Mouse (Mus musculus): ENCODE data around the gene H2-DMa. TPM values are rescaled to one million over a fixed set of nuclear protein-coding genes. Genes with fewer than 3 reads are reported as not detected.

Gene H2-DMa
- polyA plus RNA-seq, 1 experiment, result 13.6 TPM

- H3K4me3 ChIP-seq (replicated peaks; ENCODE audit: insufficient read depth, low read depth, low read length), result peak within 1 kb of the TSS; percentile 93
- under 1% methylated on average over 75 of the region's 75 CpGs for WGBS
- no peaks in the 10 kb centered on the region for H3K27me3 ChIP-seq (ENCODE audit: control insufficient read depth, insufficient read depth, low read length)
- peak; percentile 97 to 99 for DNase-seq
- peak within 1 kb of the TSS; percentile 98 for H3K27ac ChIP-seq (ENCODE audit: insufficient read depth, low read length)
- H3K4me1 ChIP-seq (ENCODE audit: control insufficient read depth, insufficient read depth, low read length), result peaks cover 3% of the 10 kb centered on the region
- TF ChIP-seq POLR2A (IDR thresholded peaks at IDR 0.05; ENCODE audit: borderline replicate concordance, insufficient read depth, low read length) (peak; percentile 60), CTCF (IDR thresholded peaks at IDR 0.05; ENCODE audit: borderline replicate concordance, insufficient read depth, low read depth, low read length) (no peak)
These were observed 3.0 kb downstream of the H2-DMa start, which contains the start of gene Brd2 for GRCm38 (mm10) chr17:34122188-34122984. Gene Brd2, minus strand, starts transcription at chr17:34122634.

DNA sequence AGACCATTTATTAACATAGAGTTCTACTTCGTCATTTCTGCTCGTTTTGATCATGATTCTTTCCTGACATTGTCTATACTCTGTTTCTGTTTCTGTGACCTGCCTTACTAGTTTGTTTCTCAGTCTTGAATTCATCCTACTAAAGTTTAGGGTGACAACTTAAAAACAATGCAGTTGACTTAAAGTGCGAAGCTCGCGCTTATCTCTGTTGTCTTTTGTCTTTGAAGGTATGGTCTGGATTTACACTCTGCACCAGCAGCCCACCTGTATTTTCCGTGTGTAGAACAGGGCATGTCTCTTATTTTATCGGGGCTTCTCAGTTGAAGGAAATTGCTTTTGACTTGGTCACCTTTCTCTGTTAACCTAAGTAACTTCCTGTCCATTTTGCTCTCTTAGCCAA lies 3.8 kb downstream of the H2-DMa start:
- Histone ChIP-seq H3K27me3 (ENCODE audit: control insufficient read depth, insufficient read depth, low read length) (no peaks in the 10 kb centered on the region), H3K27ac (ENCODE audit: insufficient read depth, low read length) (no peak overlapping the region; the same call in 1 of the 2 replicates), H3K4me1 (ENCODE audit: control insufficient read depth, insufficient read depth, low read length) (peaks cover 3% of the 10 kb centered on the region), H3K4me3 (replicated peaks; ENCODE audit: insufficient read depth, low read depth, low read length) (peak overlapping the region; percentile 93)
- DNase-seq, result no peak
- WGBS, result 2% methylated on average over 7 of the region's 7 CpGs
- no peak for TF ChIP-seq CTCF (IDR thresholded peaks at IDR 0.05; ENCODE audit: borderline replicate concordance, insufficient read depth, low read depth, low read length)
- no peak for TF ChIP-seq POLR2A (IDR thresholded peaks at IDR 0.05; ENCODE audit: borderline replicate concordance, insufficient read depth, low read length)

DNA sequence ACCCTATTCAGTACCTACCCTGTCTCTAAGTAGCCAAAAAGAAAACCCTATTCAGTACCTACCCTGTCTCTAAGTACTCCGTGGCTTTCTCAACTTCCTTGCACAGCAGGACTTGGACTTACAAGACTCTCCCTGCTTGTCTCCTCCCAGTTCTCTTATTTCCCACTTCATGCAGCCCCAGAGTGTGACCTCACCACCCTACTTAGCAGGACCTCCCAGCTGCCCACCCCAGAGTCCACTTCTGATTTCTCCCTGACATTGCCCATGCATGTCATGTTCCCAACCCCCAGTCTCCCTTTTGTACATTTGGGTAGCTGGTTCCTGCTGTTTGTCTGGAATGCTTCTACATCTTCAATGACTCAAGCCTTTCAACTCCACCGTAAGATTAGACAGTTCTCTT lies 4.2 kb downstream of the H2-DMa start:
- Histone ChIP-seq H3K4me3 (replicated peaks; ENCODE audit: insufficient read depth, low read depth, low read length) (peak overlapping the region; percentile 6), H3K27me3 (ENCODE audit: control insufficient read depth, insufficient read depth, low read length) (no peaks in the 10 kb centered on the region), H3K27ac (ENCODE audit: insufficient read depth, low read length) (no peak overlapping the region), H3K4me1 (ENCODE audit: control insufficient read depth, insufficient read depth, low read length) (peaks cover 4% of the 10 kb centered on the region)
- DNase-seq, result no peak
- TF ChIP-seq CTCF (IDR thresholded peaks at IDR 0.05; ENCODE audit: borderline replicate concordance, insufficient read depth, low read depth, low read length) (no peak), POLR2A (IDR thresholded peaks at IDR 0.05; ENCODE audit: borderline replicate concordance, insufficient read depth, low read length) (no peak)
- 1% methylated on average over 2 of the region's 2 CpGs for WGBS

DNA sequence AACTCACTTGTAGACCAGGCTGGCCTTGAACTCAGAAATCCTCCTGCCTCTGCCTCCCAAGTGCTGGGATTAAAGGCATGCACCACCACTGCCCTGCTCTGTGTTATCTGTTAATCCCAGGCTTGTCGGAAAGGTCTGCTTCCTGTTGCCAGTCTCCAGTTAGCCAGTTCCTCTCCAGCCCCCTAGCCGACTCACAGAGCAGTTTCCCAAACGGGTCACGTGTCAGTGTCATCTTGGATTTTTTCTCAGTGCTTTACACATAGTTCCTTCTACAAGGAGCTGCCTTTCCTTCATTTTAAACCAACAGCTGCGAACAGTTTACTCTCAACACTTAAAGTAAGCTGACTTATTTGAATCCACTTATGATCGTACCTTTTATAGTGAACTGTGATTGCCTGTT lies 5.3 kb downstream of the H2-DMa start:
- 85% methylated on average over 6 of the region's 6 CpGs for WGBS
- DNase-seq, result no peak
- TF ChIP-seq CTCF (IDR thresholded peaks at IDR 0.05; ENCODE audit: borderline replicate concordance, insufficient read depth, low read depth, low read length) (no peak), POLR2A (IDR thresholded peaks at IDR 0.05; ENCODE audit: borderline replicate concordance, insufficient read depth, low read length) (no peak)
- H3K4me3 ChIP-seq (replicated peaks; ENCODE audit: insufficient read depth, low read depth, low read length), result no peak overlapping the region
- H3K27ac ChIP-seq (ENCODE audit: insufficient read depth, low read length), result no peak overlapping the region
- peaks cover 6% of the 10 kb centered on the region for H3K4me1 ChIP-seq (ENCODE audit: control insufficient read depth, insufficient read depth, low read length)
- no peaks in the 10 kb centered on the region for H3K27me3 ChIP-seq (ENCODE audit: control insufficient read depth, insufficient read depth, low read length)

DNA sequence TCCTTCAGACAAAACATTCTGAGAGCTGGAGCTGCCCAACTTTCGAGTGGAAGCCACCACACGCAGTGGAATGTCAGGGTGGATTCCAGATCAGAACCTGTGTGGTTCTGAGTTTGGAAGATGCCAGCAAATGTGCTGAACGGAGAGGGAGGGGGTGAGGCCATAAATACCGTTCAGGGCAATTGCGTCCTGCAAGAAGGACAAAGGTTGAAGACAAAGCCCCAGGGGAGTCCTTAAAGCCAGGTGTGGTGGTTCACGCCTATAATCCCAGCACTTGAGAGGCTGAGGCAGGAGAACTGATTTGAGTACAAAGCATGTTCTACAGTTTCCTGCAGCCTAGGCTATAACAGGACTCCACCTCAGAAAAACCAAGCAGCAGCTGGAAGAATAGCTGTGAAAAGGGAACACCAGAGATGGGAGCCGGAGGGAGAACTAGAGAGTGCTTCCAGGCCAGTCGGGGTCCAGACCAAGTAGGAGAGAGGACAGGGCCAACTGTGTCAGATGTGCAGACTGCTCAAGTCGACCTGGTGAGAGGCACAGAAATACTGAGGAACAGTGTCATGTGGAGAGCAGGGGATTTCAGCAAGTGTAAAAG lies 7.6 kb downstream of the H2-DMa start:
- no peaks in the 10 kb centered on the region for H3K27me3 ChIP-seq (ENCODE audit: control insufficient read depth, insufficient read depth, low read length)
- TF ChIP-seq CTCF (IDR thresholded peaks at IDR 0.05; ENCODE audit: borderline replicate concordance, insufficient read depth, low read depth, low read length), result no peak
- TF ChIP-seq POLR2A (IDR thresholded peaks at IDR 0.05; ENCODE audit: borderline replicate concordance, insufficient read depth, low read length), result no peak
- H3K4me3 ChIP-seq (replicated peaks; ENCODE audit: insufficient read depth, low read depth, low read length), result no peak overlapping the region
- no peak overlapping the region for H3K27ac ChIP-seq (ENCODE audit: insufficient read depth, low read length)
- 57% methylated on average over 9 of the region's 9 CpGs for WGBS
- no peak for DNase-seq
- H3K4me1 ChIP-seq (ENCODE audit: control insufficient read depth, insufficient read depth, low read length), result peaks cover 6% of the 10 kb centered on the region

DNA sequence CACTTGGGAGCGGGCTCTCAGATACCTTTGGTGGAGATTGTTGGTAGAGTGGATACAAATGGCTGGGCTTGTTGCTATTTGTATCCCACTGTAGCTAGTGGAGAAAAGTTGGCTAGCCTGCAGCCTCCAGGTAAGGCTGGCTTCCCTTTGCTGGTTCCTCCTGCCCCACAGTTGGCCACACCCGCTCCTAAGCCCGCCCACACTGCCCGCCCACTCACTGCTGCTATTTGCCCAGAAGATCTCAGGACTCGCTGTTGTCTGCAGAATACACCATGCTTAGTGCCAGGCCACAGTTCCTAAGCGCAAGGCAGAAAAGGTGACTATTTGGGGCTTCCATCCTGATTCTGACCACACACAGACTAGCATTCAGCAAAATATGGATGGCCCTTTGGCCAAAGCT lies 8.1 kb downstream of the H2-DMa start:
- no peak for TF ChIP-seq CTCF (IDR thresholded peaks at IDR 0.05; ENCODE audit: borderline replicate concordance, insufficient read depth, low read depth, low read length)
- TF ChIP-seq POLR2A (IDR thresholded peaks at IDR 0.05; ENCODE audit: borderline replicate concordance, insufficient read depth, low read length), result peak; percentile 67; the same call in 1 of the 2 replicates
- peak; percentile 72 to 81 for DNase-seq
- H3K4me1 ChIP-seq (ENCODE audit: control insufficient read depth, insufficient read depth, low read length), result peaks cover 6% of the 10 kb centered on the region
- peak overlapping the region; percentile 2 for H3K4me3 ChIP-seq (replicated peaks; ENCODE audit: insufficient read depth, low read depth, low read length)
- no peaks in the 10 kb centered on the region for H3K27me3 ChIP-seq (ENCODE audit: control insufficient read depth, insufficient read depth, low read length)
- 9% methylated on average over 6 of the region's 6 CpGs for WGBS
- H3K27ac ChIP-seq (ENCODE audit: insufficient read depth, low read length), result no peak overlapping the region

DNA sequence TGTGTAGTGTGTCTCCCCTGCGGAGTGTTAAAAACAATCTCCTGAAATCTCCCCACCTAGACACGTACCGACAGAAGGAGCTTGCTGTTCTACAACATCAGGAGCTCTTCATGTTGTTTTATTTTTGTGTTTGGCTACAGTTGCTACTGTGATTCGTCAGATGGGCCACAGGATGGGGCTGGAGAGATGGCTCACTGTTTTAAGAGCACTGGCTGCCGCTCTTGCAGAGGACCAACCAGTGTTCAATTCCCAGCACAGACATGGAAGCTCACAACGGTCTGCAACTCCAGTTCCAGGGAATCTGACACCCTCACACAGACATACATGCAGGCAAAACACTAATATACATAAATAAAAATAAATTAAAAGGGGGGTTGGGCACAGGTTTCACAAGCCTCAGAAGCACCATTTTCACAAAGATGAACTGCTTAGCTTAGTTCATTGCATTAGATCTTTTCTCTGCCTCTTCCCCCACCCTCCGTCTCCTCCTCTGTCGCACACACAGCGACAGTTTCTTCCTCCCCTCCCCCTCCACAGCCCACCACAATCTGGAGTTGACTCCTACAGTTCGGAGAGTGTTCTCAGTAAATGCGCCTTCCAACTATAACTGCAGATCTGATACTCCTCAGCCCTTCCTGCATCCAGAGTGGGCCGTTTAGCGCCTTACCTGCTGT lies 9.1 kb downstream of the H2-DMa start:
- no peak overlapping the region for H3K27ac ChIP-seq (ENCODE audit: insufficient read depth, low read length)
- 39% methylated on average over 13 of the region's 13 CpGs for WGBS
- no peak for DNase-seq
- no peaks in the 10 kb centered on the region for H3K27me3 ChIP-seq (ENCODE audit: control insufficient read depth, insufficient read depth, low read length)
- no peak overlapping the region for H3K4me3 ChIP-seq (replicated peaks; ENCODE audit: insufficient read depth, low read depth, low read length)
- H3K4me1 ChIP-seq (ENCODE audit: control insufficient read depth, insufficient read depth, low read length), result peaks cover 6% of the 10 kb centered on the region
- TF ChIP-seq POLR2A (IDR thresholded peaks at IDR 0.05; ENCODE audit: borderline replicate concordance, insufficient read depth, low read length) (no peak), CTCF (IDR thresholded peaks at IDR 0.05; ENCODE audit: borderline replicate concordance, insufficient read depth, low read depth, low read length) (no peak; the same call in 1 of the 2 replicates)
